Mouse (Mus musculus) urinary bladder, postnatal 4 days (tissue): ENCODE results near the gene Vav3.

Experiments
- DNase-seq, 2 experiments: peaks; one replicate each; pipeline ENCODE4 v3.0.0; 2021 to 2022; ENCODE audit warnings: low spot score in 2 of 2

Gene Vav3

DNA sequence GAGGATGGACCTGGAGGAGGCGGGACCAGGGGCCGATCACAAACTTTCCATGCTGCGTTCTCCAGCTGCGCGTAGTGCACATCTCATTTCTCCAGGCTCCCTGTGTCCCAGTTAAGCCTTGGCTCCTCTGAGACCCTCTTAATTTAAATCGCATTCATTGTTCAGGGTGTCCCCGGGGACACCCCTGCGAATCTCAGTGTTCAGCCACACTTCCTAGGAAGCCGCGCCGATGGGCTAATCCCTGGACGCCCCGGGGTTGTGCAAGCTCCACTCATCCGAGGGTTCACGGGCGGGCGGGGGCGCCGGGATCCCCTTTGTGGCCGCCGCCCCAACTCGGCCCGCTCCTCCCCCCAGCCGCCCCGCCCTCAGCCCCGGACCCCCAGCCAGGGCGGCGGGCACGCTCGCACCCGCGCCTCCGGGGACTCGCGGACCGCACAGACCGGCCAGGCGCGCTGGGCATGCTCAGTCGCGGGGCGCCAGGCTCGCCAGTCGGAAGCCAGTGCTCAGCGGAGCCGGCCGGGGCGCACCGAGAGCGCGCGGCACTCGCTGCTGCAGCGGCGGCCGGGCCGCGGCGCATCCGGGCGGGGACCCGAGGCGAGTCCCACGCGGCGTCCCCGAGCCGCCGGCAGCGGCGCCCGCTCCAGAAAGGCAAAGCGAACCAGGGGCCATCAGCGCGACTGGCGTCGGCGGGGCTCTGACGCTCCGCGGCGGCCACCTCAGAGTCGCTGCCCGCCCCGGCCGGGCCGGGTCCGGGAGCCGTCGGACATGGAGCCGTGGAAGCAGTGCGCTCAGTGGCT is at the start of gene Vav3:
Gene Vav3, plus strand, starts transcription at position 380 of the 797 bp plus-strand sequence.
- peak; percentile 49 to 60 for DNase-seq

DNA sequence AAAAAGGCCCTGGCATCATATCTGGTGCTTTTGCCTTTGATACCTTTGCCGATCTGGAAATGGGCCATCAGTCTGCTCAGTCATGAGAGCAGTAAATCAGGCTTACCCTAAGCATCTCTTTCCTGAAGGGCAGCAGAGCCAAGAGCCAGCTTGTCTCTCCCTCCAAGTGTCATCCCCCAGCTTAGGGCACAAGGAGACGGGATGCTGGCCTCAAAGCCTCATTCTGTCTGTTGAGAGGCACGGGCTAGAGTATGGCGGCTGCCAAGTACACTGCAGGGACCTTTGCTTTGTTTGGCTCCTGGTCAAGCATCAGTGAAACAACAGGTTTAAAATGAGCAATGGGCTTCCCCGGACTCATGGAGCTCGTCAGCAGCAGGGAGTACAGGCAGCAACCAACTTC is 41.6 kb upstream of the Vav3 start:
- no peak for DNase-seq

DNA sequence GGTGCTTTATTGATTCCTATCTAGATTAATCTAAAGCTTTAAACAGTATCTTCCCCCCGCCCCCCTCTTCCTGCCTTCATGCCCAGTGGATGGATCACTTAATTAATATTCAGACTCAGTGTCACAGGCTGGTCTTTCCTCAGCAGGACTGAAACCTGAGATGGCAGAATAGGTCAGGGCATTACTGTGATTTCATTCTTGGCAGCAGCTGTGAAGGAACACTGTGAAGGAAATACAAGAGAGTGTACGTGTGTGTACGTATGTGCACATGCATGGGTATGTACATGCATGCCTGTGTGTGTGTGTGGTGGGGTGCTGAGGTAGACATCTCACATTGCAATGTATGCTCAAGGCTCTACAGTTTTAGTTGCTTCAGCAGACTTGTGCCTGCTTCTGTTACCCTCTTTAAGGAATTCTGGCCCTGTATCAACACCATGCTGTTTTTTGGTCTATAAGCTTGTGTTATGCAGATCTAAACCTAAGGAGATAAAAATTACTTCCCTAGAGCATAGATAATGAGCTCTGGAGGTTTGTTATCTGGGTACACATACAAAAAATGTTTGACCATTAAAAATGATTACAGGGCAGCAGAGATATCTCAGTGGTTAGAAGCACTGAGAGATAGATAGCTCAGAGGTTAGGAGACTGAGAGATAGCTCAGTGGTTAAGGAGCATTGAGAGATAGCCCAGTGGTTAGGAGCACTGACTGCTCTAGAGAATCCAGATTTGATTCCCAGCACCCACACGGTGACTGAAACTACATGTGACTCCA is 41.0 kb upstream of the Vav3 start:
- DNase-seq: no peak

DNA sequence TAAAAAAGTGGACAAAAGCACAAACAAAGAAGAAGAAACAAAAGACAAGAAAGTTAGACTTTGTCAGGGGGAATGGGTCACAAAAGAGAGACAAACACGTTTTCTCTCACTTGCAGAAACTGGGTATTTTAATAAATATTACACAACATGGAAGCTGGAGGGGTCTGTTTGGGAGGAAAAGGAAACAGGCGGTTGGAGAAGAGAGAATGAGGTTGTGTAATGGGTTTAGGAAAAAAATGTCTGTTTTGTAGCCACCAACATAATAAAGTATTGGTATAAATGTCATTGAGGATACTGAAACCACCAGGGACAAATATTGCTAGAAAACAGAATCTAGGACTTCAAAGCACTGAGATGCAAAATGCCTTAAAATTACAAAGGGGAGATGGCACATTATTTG is 38.4 kb upstream of the Vav3 start:
- no peak for DNase-seq

DNA sequence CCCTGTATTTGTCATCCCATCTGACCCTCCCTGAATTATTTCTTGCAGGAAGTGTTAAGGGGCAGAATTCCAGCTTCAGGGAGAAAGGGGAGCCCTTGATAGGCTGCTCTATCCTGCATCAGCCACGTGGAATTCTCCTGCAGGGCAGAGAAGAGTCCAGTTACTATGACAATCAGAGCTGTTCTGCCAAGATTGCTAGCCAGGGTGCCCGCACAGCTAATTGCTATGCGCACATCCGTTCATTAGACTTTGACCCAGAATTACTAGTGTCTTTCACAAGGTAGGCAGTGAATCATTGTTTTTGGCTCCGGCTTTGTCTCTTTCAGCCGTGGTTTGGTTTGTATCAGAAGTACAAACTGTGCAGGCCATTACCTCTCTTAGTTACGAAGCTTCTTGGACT is 33.0 kb upstream of the Vav3 start:
- no peak for DNase-seq

DNA sequence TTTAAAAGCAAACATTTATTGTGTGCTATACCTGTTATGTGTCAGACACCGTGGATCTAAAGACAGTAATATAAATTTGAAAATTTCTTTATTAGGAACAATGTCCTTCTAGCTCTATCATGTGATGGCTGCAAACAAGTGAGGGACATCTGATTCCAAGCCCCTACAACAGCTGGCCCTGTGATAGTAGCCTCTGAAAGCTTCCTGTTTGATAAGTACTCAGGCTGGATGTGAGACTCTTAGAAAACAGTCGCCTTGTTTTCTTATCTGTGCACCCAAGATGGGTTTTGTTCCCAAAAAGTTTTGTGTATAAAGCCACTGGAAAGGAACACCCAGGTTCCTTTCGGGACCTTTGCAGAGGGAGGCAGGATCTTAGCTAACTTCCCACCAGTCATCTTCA is 32.0 kb upstream of the Vav3 start:
- no peak for DNase-seq

DNA sequence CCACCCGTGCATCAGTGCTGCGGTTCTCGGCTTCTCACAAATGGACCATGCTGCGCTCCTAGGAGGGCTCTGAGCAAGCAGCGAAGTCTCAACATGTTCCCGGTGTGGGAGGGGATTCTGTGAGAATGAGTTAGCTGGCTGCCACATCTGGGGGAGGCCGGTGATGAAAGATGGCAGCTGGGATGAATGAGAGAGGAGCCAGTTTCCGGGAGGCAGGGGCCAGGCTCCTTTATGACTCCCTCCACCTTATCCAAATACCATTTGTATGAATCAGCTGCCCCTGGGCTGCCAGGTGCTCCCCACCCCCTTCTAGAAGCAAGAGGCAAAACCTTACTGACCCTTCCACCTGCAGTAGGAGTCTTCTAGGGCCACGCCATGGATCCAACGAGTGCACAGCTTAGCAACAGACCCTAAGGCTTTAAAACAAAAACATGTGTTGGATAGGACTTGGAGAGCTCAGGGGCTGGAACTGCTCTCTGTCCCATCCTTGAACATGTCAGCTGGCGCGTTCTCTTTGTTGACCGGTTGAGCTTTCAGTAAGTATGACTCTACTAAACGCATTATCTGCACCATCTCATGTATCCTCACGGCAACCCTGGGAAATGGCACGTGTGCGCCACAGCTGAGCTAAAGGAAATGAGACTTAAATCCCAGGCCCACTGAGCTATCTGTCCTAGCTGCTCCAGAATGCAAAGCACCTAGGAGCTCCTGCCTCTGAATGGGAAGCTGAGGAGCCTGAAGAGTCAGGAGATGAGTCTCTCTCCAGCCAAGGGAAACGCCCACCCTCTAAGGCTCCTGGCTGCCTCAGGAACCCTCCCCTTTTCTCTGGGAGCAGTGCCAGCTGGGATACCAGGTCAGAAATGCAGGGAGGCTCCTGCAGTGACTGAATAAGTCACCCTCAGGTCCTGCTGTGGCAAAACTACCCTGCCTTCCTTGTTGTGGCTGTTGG is 30.9 kb upstream of the Vav3 start:
- DNase-seq: peak in 1 of 2 experiments; percentile 22

DNA sequence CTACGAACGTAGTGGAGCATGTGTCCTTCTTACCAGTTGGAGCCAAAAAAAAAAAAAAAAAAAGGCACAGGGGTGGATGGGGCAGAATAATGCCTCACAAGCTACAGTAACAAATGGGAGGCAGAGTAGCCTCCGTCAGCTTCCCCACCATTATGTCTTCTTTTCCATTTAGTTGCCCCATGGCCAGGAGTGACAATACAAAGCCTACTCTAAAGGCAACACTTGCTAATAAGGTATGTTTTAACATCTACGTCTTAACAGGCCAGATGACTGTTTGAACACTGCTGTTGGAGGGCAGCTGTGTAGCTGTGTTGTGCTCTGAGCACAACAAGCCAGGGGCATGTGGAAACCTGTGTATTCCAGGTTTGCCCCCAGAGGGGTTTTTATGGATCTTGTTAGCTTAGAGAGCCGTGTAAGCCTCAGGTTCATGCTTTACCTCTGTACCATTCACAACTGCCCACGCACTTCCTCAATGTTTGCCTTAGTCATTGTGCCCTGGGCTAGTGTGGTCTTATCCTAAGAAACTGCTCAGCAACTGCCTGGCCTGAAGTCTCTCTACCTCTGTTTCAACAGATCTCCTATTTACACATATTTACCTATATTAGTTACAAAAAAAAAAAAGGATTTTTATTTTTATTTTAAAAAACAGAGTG is 29.2 kb upstream of the Vav3 start:
- no peak for DNase-seq

DNA sequence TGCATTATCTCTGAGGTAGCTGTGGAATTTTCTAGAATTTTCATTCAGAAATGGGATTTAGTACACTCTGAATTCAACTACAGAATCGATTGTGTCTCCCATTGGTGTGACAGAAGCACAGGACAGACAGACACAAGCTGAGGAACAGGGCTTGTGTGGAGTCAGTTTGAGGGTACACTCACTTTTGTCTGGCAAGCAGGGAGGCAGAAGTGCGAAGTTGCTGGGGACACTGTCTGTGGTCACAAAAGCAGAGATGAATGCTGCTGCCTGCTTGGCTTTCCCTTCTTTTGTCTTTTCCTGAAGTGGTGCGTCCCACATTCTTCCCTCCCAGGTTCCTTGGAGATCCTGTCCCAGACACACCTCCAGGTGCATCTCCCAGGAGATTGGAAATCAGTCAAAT is 28.6 kb upstream of the Vav3 start:
- DNase-seq: no peak

DNA sequence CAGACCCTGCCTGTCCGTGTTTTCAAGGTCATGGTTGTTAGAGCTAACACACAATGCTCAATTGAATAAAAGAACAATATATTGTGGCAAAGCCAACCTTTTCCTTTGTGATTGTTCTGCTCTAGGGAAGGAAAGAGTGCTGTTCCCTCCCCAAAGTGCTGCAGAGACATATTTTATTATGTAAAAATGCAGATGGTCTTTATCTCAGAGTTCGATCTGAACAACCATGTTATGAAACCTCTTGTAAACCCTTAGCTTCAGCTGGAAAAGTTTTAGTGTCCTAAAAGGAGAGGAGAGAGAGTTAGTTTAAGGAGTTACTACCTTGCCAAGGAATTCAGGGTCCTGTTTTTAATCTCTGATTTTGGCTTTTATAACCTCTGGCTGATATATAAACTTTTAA is 27.0 kb upstream of the Vav3 start:
- DNase-seq: no peak

DNA sequence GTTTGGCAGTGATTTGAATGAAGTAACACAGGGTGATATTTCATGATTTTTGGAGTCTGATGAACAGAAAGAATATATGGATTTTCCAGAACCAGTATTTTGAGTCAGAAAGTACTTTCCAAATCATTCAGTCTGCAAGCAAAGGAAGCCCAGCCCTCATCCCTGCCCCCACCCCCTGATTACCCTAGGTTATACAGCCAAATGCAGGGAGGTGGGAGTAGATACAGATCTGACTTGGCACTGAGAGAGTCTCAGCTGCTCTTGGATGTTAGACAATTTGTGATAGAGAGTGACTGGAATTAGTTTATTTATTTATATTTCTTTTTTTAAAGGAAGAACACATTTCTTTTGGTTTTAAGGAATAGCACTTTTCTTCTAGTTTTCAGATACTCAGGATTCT is 18.2 kb upstream of the Vav3 start:
- no peak for DNase-seq

DNA sequence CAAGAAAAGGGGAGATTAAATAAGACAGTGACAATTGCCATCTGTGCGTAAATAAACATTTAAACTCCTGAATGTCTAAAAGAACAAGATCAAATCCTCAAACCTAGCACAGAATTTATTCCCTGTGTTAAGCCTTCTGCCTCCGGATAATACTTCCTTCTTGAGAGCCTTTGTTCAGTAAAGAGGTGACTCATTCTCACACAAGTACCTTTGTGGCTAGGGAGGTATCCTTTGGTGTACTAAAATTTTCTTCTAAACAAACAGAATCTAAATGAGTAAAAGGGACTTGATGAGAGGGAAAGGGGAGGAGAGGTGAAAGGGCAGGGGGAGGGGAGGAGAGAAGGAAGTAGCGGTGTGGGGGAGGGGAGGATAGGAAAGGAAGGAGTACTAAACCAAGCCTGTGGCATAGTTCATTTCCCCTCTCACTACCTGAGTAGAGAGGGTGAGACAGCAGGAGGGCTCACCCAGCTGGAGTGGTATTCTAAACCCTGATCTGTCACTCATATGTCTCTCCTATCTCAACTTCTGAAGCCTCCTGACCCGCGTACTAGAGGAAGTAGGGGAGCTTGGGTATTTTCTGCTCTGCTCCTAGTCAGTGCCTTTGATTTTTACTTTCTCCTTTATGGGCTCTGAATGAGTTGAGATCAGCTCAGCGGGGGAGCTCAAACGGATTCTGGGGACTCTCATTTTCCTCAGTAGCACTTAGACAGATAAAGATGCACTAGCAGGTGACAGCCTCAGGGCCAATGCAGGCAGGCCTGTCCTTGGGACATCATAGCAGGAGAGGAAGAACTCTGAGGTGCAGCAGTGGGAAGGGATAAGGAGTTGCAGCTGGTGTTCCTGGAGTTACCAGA is 16.8 kb upstream of the Vav3 start:
- no peak for DNase-seq

DNA sequence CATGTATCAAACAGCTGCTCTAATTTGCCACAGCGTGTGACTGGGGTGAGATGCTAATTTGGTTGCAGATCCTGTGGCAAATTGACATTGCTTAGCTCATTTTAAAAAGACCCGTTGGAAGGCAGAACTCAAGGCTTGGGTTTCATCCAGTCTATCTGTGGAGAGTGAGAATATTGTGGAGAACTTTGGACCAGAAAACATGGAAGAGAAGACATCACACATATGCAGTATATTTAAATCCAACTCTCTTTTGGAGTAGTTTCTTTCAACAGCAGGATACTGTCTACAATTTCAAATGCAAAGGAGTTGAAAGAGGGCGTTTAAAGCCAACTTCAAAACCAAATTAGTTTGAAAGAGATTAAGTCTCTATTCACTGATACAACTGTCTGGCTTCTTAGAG is 13.3 kb upstream of the Vav3 start:
- no peak for DNase-seq

DNA sequence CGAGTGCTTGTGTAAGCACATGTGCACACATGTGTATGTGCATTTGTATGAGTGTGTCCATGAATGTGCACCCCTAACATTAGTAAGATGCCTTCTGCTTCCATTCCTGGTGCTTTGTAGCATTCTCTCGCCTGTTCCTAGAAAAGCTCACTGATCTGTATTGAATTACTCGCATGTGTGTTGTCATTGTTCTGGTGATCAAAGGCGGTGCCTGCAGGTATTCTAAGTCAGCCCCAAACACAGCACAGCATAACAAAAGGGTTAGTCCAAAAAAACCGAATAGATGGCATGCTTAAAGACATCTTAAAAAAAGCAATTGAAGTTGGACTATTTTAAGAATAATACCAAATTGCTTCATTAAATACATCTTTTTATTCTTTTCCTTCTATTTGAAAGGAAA is 7.7 kb upstream of the Vav3 start:
- DNase-seq: no peak

DNA sequence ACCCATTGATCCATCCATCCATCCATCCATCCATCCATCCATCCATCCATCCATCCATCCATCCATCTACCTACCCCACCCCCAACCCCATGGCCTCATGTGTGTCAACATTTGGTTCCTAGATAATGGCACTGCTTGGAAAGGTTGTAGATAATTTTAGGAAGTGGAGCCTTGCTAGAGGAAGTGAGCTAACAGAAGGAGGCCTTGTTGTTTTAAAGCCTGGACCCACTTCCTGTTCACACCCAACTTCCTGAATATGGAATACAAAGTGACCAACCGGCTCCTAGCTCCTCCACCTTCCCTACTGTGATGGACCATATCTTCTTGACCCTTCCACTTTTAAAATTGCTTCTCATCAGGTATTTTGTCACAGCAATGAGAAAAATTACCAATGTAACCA is 5.0 kb upstream of the Vav3 start:
- DNase-seq: no peak

DNA sequence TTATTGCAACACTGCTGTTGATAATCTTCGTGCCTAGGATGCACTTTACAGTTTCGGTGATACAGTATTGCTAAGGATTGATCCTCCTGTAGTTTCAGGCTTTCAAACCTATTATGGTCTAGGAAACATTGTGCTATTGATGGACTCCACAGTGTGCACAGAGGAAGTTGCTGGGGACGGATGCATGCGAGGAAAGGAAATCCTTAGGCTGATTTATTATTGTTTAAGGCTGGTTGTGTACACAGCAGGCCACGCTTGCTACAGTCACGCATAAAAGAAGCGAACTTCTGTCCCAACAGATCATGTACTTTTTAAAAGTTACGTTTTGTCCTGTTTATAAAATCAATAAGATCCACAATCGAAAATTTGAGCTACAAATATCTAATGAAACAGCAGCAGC is 1.2 kb upstream of the Vav3 start:
- DNase-seq: no peak

DNA sequence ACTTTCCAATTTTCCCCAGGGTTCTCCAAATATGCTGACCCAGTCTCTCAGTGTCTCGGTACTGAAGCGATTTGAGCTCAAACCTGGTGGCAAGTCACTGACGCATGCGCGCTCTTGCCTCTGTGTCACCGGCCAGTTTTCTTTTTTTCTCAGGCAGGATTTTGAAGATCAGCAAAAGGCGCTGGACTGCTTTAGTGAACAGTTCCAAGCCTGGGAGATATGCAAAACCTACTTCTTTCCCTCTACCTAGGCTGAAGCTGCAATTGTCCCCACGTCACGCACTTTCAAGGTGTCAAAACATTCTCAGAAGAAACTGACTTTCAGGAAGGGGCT is 546 bp upstream of the Vav3 start:
- DNase-seq: peak in 1 of 2 experiments; percentile 20

DNA sequence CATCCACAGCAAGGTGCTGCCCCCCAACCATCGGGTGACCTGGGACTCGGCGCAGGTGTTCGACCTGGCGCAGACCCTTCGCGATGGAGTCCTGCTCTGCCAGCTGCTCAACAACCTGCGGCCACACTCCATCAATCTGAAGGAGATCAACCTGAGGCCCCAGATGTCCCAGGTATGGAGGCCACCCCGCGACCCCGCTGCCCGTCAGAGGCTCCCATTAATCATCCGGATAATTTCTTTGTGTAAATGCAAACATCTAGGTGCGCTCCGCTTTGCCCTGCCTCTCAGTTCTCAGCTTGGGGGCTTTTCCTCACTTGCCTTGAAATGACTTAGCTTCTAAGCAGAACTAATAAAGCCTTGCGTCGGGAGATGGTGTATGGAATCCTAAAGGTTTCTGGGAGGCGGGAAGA is 623 bp downstream of the Vav3 start:
- DNase-seq: no peak

DNA sequence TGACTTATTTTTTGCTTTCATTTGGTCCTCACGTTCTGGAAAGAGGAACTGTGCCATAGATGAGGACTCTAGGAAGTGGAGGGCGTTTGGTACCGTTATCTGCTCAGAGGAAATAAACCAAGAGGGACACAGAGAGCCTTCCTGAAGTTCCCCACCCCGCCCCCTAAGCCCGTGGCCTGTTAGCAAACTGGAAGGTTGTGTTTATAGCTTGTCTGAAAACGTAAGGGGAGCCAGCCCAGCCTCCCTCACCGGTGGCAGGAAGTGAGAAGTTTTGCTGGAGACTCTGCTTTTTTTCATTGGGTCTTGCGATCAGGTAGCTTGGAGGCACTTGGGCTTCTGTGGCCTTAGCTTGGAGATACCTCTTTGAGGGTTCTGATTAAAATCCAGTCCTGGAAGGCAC is 1.2 kb downstream of the Vav3 start:
- DNase-seq: peak in 1 of 2 experiments; percentile 17

DNA sequence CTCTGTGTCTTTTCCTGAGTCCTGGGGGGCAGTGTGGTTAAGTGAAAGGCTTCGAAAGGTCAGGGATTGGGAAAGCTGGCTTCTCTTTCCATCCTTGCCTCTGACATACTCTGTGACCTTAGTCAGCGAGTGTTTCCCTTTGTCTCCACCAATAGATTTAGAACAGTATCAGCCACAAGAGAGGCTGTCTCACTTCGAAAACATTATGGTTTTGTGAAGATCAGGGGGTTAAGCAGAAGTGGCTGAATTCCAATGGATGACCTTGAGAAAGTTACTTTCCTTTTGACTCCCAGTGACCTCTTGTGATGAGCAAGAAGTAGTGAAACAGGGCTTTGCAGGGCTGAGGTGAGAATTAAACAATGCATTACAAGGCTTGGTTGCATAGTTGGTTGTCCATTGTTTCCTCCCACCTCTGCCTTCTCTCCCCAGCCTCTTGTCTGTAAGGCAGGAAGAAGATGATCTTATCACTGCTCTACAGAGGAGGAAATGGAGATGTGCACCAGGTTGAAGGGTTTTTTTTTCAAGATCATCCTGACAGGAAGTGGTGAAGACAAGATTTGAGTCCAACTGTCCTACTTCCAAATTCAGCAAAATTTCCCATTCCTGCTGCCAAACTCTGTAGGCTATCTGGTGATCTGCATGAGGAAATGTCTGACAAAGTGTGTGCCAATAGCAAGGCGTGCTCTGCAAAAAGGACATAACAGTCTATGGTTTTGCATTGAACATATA is 11.7 kb downstream of the Vav3 start:
- DNase-seq: no peak
